Mouse (Mus musculus) left cerebral cortex, postnatal 10 days (tissue): Measurements from ENCODE around the gene Nat8f7. TPM values are rescaled to one million over a fixed set of nuclear protein-coding genes. Genes with fewer than 3 reads are reported as not detected.
"Not testable (repeated sequence)": the region's sequence is repeated elsewhere in the genome, so short reads cannot be mapped to it uniquely, and the experiment has no call there.

Experiments
- DNase-seq, 2 experiments: peaks; one replicate each; pipeline ENCODE4 v3.0.0; 2021 to 2022; ENCODE audit warnings: low spot score in 2 of 2, mixed read lengths in 1 of 2; ENCODE audit errors: extremely low spot score in 1 of 2
- intact Hi-C: fragments of 180-260 bp; cut with DNase I; formaldehyde crosslinking; loops from one replicate; pipeline ENCODE4 v1.15.1; 2025
- microRNA-seq: library from miRNA; unstranded; fragments of <30 nt; microRNA quantifications from one replicate; pipeline ENCODE4 v1.2.0, GENCODE M21; 2022
- total RNA-seq, 2 experiments: library from RNA; stranded (reverse); gene quantifications; 2 replicates each; pipeline ENCODE4 v1.2.3; 2021

Nat8f7 gene
- total RNA-seq: 1 to 10 TPM in 1 of 2 experiments, under 1 TPM in 1; 0.47 to 1.0 TPM

- intact Hi-C loops, DNase-seq: not testable (repeated sequence)
Observed at GRCm38 (mm10) chr6:85713105-85713504, at the start of gene Nat8f7. TSS of gene Nat8f7 (minus strand) at chr6:85713205.

GRCm38 (mm10) chr6:85762678-85763077, 49.7 kb upstream of the Nat8f7 start:
- intact Hi-C loops, DNase-seq: not testable (repeated sequence)

DNA sequence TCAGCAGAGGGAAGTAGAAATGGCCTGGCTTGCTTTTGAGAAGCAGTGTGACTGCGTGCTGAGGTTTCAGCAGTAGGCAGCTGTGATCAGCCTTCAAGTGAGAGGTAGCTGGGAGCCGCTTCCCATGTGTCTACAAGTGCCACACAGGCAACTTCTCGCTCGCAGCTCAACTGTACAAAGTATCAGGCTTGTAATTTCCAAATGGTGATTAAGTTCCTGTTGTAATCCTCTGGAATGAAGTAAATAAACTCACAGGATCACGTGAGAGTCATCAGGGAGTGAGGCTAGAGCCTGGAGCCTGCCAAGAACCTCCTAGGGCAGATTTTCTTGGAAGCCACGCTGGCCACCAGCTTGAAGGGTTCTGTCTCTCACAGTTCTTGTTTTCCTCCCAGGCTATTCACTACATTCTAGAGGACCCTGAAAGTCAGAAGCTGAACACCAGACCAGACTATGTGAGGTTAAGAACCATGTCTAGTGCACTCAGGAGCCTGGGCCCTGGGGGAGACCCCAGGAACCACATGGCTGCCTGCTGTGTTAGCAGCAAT, 42.8 kb upstream of the Nat8f7 start:
- intact Hi-C loops, DNase-seq: not testable (repeated sequence)

DNA sequence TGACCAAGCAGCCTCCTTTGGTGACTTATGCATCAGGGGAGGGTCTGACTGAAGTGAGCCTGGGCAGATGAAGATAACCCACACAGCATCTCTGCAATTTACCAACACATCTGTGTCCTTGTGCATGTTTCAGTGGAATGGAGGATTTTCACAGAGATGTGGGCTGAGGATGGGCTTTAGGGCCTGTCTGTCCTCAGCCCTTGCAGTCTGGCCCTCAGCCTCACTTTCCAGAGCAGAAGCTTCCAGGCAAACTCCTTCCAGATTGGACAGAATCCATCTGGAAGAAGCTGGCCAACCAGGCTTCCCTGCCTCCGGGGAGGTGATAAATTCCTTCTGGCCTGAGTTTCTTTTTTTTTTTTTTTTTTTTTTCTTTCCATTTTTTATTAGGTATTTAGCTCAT, 3.4 kb downstream of the Nat8f7 start:
- intact Hi-C loops, DNase-seq: not testable (repeated sequence)

GRCm38 (mm10) chr6:85709206-85709605, 3.8 kb downstream of the Nat8f7 start:
- intact Hi-C loops, DNase-seq: not testable (repeated sequence)

- intact Hi-C loops, DNase-seq: not testable (repeated sequence)
Observed at GRCm38 (mm10) chr6:85701943-85702342, 11.1 kb downstream of the Nat8f7 start.

Small RNAs within 50 kb of the gene (microRNA-seq; reads per million reads assigned to microRNA genes)
- gene Gm27317: not detected

Other genes starting within 250 kb of the Nat8f7 start
- 100 to 1,000 TPM; 113 to 114 TPM for gene Fbxo41, start 210.2 kb downstream of the Nat8f7 start, total RNA-seq
- gene Egr4, start 199.6 kb downstream of the Nat8f7 start, total RNA-seq: 10 to 100 TPM; 31.2 to 33.6 TPM
- gene Alms1, start 125.7 kb downstream of the Nat8f7 start, total RNA-seq: 1 to 10 TPM; 7.9 to 8.9 TPM
- gene Nat8f3, start 52.5 kb upstream of the Nat8f7 start, total RNA-seq: under 1 TPM; 0.49 to 0.87 TPM
- gene Nat8f6, start 107.7 kb upstream of the Nat8f7 start, total RNA-seq: under 1 TPM; 0.63 to 0.73 TPM
- 1 to 10 TPM in 1 of 2 experiments, under 1 TPM in 1; 0.73 to 1.4 TPM for gene Nat8f5, start 107.8 kb upstream of the Nat8f7 start, total RNA-seq
- 1 to 10 TPM; 1.4 to 1.9 TPM for gene Nat8, start 118.9 kb upstream of the Nat8f7 start, total RNA-seq
- gene Nat8f2, start 156.0 kb upstream of the Nat8f7 start, total RNA-seq: under 1 TPM; 0.77 TPM
- 1 to 10 TPM; 3.0 to 3.4 TPM for gene Nat8f4, start 191.7 kb upstream of the Nat8f7 start, total RNA-seq
- 10 to 100 TPM; 42.1 to 47.9 TPM for gene Tprkb, start 198.7 kb upstream of the Nat8f7 start, total RNA-seq
- 10 to 100 TPM in 1 of 2 experiments, 1 to 10 TPM in 1; 10.0 to 13.5 TPM for gene Nat8f1, start 202.5 kb upstream of the Nat8f7 start, total RNA-seq
- gene Dusp11, start 248.5 kb upstream of the Nat8f7 start, total RNA-seq: 10 to 100 TPM; 74.0 to 82.0 TPM